ENCODE assay signal across 8 mouse cellular contexts in genomic region chr8:106337852-106338521, GRCm38 (mm10). TPM values are rescaled to one million over a fixed set of nuclear protein-coding genes. Genes with fewer than 3 reads are reported as not detected.
A peak's percentile ranks its signal among the peaks of the same experiment; 100 is the strongest.
DNase-seq lines count a peak whose midpoint lies in the region; ATAC-seq lines count a peak whose summit lies in the region.

TSS of gene Smpd3 (minus strand) at chr8:106337988.

- H3K36me3 ChIP-seq in heart, embryonic 13.5 days = no peaks in the 10 kb centered on the region
- H3K36me3 ChIP-seq in liver, embryonic 12.5 days = no peaks in the 10 kb centered on the region
- H3K36me3 ChIP-seq in stomach, embryonic 15.5 days = no peaks in the 10 kb centered on the region

- DNase-seq in CD4-positive helper T cell, adult 2 months (ENCODE audit: low read depth, low spot score) = peak; percentile 95
- DNase-seq in fat pad, adult 2 months (ENCODE audit: extremely low read depth, low read depth, low spot score) = peak; percentile 46
- peak; percentile 99 for DNase-seq in kidney, postnatal 10 days
- DNase-seq in natural killer cell, adult 2 months (ENCODE audit: low spot score in 2 of 2) = peak; percentile 93 to 98

- H3K27ac ChIP-seq in brown adipose tissue, adult 24 weeks (replicated peaks; ENCODE audit: low read depth, low read length) = peak within 1 kb of the TSS; percentile 9; the same call in 1 of the 2 replicates
- 0 out of 2 replicates have a peak within 1 kb of the TSS, but pooled peaks have one; percentile 42 for H3K27ac ChIP-seq in heart, embryonic 13.5 days (replicated peaks)
- H3K27ac ChIP-seq in liver, embryonic 12.5 days = no peak within 1 kb of the TSS
- peak within 1 kb of the TSS; percentile 13 for H3K27ac ChIP-seq in stomach, embryonic 15.5 days

- peak; percentile 99 for ATAC-seq in heart, embryonic 13.5 days (ENCODE audit: extremely low read depth, insufficient number of reproducible peaks, low FRiP score, low TSS enrichment)
- ATAC-seq in liver, embryonic 12.5 days = peak; percentile 99
- ATAC-seq in stomach, embryonic 15.5 days (ENCODE audit: insufficient read depth, low FRiP score, low read depth) = peak; percentile 100

- WGBS in heart, embryonic 13.5 days = under 1% methylated on average over 45 of the region's 45 CpGs
- under 1% methylated on average over 45 of the region's 45 CpGs for WGBS in liver, embryonic 12.5 days (ENCODE audit: insufficient replicate concordance)
- under 1% methylated on average over 45 of the region's 45 CpGs for WGBS in stomach, embryonic 15.5 days

- H3K4me2 ChIP-seq in heart, embryonic 13.5 days = peak within 1 kb of the TSS; percentile 71
- H3K4me2 ChIP-seq in liver, embryonic 12.5 days = peak within 1 kb of the TSS; percentile 61
- H3K4me2 ChIP-seq in stomach, embryonic 15.5 days = peak within 1 kb of the TSS; percentile 79

- peak within 1 kb of the TSS; percentile 56 for H3K4me3 ChIP-seq in brown adipose tissue, adult 24 weeks (ENCODE audit: insufficient read depth, low read depth, low read length)
- H3K4me3 ChIP-seq in heart, embryonic 13.5 days = peak within 1 kb of the TSS; percentile 66
- H3K4me3 ChIP-seq in liver, embryonic 12.5 days = peak within 1 kb of the TSS; percentile 47
- H3K4me3 ChIP-seq in stomach, embryonic 15.5 days (replicated peaks) = peak within 1 kb of the TSS; percentile 60

- peaks cover 37% of the 10 kb centered on the region for H3K27me3 ChIP-seq in heart, embryonic 13.5 days (replicated peaks)
- H3K27me3 ChIP-seq in liver, embryonic 12.5 days (replicated peaks) = peaks cover 44% of the 10 kb centered on the region
- H3K27me3 ChIP-seq in stomach, embryonic 15.5 days (replicated peaks) = peaks cover 23% of the 10 kb centered on the region

- H3K4me1 ChIP-seq in brown adipose tissue, adult 24 weeks (ENCODE audit: control insufficient read depth, insufficient read depth, insufficient read length, low read length) = no peaks in the 10 kb centered on the region
- peaks cover 33% of the 10 kb centered on the region for H3K4me1 ChIP-seq in heart, embryonic 13.5 days
- peaks cover 25% of the 10 kb centered on the region for H3K4me1 ChIP-seq in liver, embryonic 12.5 days
- H3K4me1 ChIP-seq in stomach, embryonic 15.5 days = peaks cover 12% of the 10 kb centered on the region; the same call in 1 of the 2 replicates

- H3K9ac ChIP-seq in heart, embryonic 13.5 days = peak within 1 kb of the TSS; percentile 79
- H3K9ac ChIP-seq in liver, embryonic 12.5 days = no peak within 1 kb of the TSS
- peak within 1 kb of the TSS; percentile 35; the same call in 1 of the 2 replicates for H3K9ac ChIP-seq in stomach, embryonic 15.5 days

- H3K9me3 ChIP-seq in heart, embryonic 13.5 days = no peaks in the 10 kb centered on the region
- H3K9me3 ChIP-seq in liver, embryonic 12.5 days (replicated peaks) = no peaks in the 10 kb centered on the region
- H3K9me3 ChIP-seq in stomach, embryonic 15.5 days = no peaks in the 10 kb centered on the region

RNA-seq across cellular contexts. Expression of gene Smpd3, which starts in this region (rescaled TPM):
- 0.95 and 1.0 TPM in 2 replicates for polyA plus RNA-seq in brown adipose tissue, adult 24 weeks (2012; ENCODE audit: insufficient read depth, insufficient read length, missing spikeins)
- 1.6 and 2.0 TPM in 2 replicates for polyA plus RNA-seq in heart, embryonic 13.5 days (2015; fragmentation: Nextera tagmentation; extraction: Ambion mirVana)
- 0.61 and 0.92 TPM in 2 replicates for polyA plus RNA-seq in liver, embryonic 12.5 days (2016; fragmentation: Nextera tagmentation; extraction: Ambion mirVana)
- 16.4 and 17.3 TPM in 2 replicates for polyA plus RNA-seq in stomach, embryonic 15.5 days (2015; fragmentation: Nextera tagmentation; extraction: Ambion mirVana)

Comparison
In these comparisons a context has a peak if more than half of its experiments do, and no peak if none do; other contexts are left out.
1. Peak in ATAC-seq, H3K4me3 ChIP-seq and H3K4me2 ChIP-seq in liver, embryonic 12.5 days; RNA of the gene not detected or under 1 TPM.
2. DNase-seq: peak in every context shown above with its lines; median percentile 99 in kidney, postnatal 10 days; 96 in natural killer cell, adult 2 months; 95 in CD4-positive helper T cell, adult 2 months; 46 in fat pad, adult 2 months.